Mouse (Mus musculus) fat pad, adult 2 months (tissue): ENCODE results near the gene Zcchc24.

Experiments
- DNase-seq: peaks from one replicate; pipeline ENCODE4 v3.0.0-alpha.2; 2011; ENCODE audit warnings: low read depth, low spot score; ENCODE audit errors: extremely low read depth

The Zcchc24 gene

GRCm38 (mm10) chr14:25686216-25686945, 82.5 kb downstream of the Zcchc24 start:
- DNase-seq: no peak

GRCm38 (mm10) chr14:25682020-25682419, 86.8 kb downstream of the Zcchc24 start:
- peak; percentile 30 for DNase-seq

GRCm38 (mm10) chr14:25679625-25680024, 89.2 kb downstream of the Zcchc24 start:
- no peak for DNase-seq

GRCm38 (mm10) chr14:25667587-25667986, 101.3 kb downstream of the Zcchc24 start:
- no peak for DNase-seq

- no peak for DNase-seq
Measured at GRCm38 (mm10) chr14:25666668-25667376, 102.0 kb downstream of the Zcchc24 start.

- no peak for DNase-seq
Measured at GRCm38 (mm10) chr14:25665314-25665970, 103.4 kb downstream of the Zcchc24 start.

GRCm38 (mm10) chr14:25664310-25664695, 104.5 kb downstream of the Zcchc24 start:
- DNase-seq: no peak

DNA sequence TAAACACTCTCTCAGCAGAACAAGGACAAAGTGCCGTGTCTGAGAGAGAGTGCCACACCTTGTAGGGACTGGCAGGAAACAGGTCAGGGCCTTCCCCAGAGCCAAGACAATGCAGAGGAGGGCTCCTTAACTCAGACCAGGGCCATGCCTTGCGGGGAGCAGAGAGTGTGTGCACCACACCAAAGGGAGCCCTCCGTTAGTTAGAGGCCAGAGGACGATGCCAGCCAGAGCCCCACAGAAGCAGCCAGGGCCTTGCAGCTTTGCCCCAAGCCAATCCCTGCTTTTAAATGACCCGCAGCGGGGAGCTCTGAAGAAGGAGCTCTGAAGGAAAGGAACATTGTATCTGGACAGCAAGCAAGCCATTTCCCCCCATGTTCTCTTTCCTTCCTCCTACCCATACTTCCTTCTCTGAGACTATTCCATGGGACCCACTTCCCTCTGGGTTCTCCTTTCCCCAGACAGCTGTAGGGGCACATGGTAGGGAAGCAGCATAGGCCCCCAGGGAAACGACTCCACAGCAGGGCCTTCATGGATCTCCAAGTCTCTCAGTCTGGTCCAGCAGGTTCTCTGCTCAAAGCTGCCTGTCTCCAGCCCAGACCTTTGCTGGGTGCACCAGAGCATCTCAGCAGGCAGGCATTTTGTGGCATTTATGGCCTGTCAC, 105.1 kb downstream of the Zcchc24 start:
- DNase-seq: no peak
